Mouse (Mus musculus) limb, embryonic 15.5 days (tissue): ENCODE results near the gene 4933411K16Rik. TPM values are rescaled to one million over a fixed set of nuclear protein-coding genes. Genes with fewer than 3 reads are reported as not detected.
A peak's percentile ranks its signal among the peaks of the same experiment; 100 is the strongest.

Experiments used
- ATAC-seq: fragments of 200-750 bp; cut with Nextera tagmentation; 2 replicates; pipeline ENCODE4 v1.8.0; 2017; ENCODE audit warnings: low read depth, moderate TSS enrichment; ENCODE audit not compliant: insufficient number of reproducible peaks, low FRiP score, low TSS enrichment
- H3K27ac ChIP-seq: fragments of 300-500 bp; sonication (generic); 2 replicates; pipeline ENCODE4 v1.5.1; 2015; ENCODE audit warnings: moderate library complexity, mild to moderate bottlenecking, inconsistent platforms
- H3K27me3 ChIP-seq: fragments of 300-500 bp; sonication (generic); 2 replicates; pipeline ENCODE4 v1.6.1; 2015; ENCODE audit warnings: inconsistent platforms
- H3K36me3 ChIP-seq: fragments of 300-500 bp; sonication (generic); 2 replicates; pipeline ENCODE4 v1.6.1; 2015; ENCODE audit warnings: inconsistent platforms
- H3K4me1 ChIP-seq: fragments of 300-500 bp; sonication (generic); 2 replicates; pipeline ENCODE4 v1.6.1; 2015; ENCODE audit warnings: inconsistent platforms
- H3K4me2 ChIP-seq: fragments of 300-500 bp; sonication (generic); 2 replicates; pipeline ENCODE4 v1.6.1; 2015; ENCODE audit warnings: mild to moderate bottlenecking, inconsistent platforms
- H3K4me3 ChIP-seq: fragments of 300-500 bp; sonication (generic); 2 replicates; pipeline ENCODE4 v1.5.1; 2015; ENCODE audit warnings: mild to moderate bottlenecking, inconsistent platforms
- H3K9ac ChIP-seq: fragments of 300-500 bp; sonication (generic); 2 replicates; pipeline ENCODE4 v1.6.1; 2015; ENCODE audit warnings: inconsistent platforms
- H3K9me3 ChIP-seq: fragments of 300-500 bp; sonication (generic); 2 replicates; pipeline ENCODE4 v1.6.1; 2016; ENCODE audit warnings: inconsistent platforms
- WGBS: fragments of 180-500 bp; shearing (Covaris S2); methylation state at CpG from one replicate; pipeline ENCODE4 v1.1.7; 2015; 5-methylcytosine and 5-hydroxymethylcytosine counted together
- polyA plus RNA-seq: library from polyadenylated mRNA; unstranded; fragments of >200 nt; fragmentation: Nextera tagmentation; extraction: Ambion mirVana; gene quantifications from 2 replicates; pipeline ENCODE4 v1.2.1, GENCODE M21; 2015

4933411K16Rik gene
- polyA plus RNA-seq, 1 experiment from 2014 or later, result not detected

GRCm38 (mm10) chr19:42017399-42018247 lies 34.4 kb upstream of the 4933411K16Rik start:
- 36% methylated on average over 8 of the region's 8 CpGs for WGBS
- no peak overlapping the region for H3K9ac ChIP-seq

GRCm38 (mm10) chr19:42019011-42019522 lies 33.0 kb upstream of the 4933411K16Rik start:
- no peaks in the 10 kb centered on the region for H3K27me3 ChIP-seq
- H3K9ac ChIP-seq, result no peak overlapping the region
- H3K4me3 ChIP-seq, result no peak overlapping the region
- H3K36me3 ChIP-seq, result no peaks in the 10 kb centered on the region
- H3K4me2 ChIP-seq, result no peak overlapping the region
- peak overlapping the region; percentile 88 for H3K27ac ChIP-seq
- H3K4me1 ChIP-seq, result peaks cover 60% of the 10 kb centered on the region
- 47% methylated on average over 4 of the region's 4 CpGs for WGBS
- no peak for ATAC-seq
- no peaks in the 10 kb centered on the region for H3K9me3 ChIP-seq

More at GRCm38 (mm10) chr19:42017399-42018247, 34.4 kb upstream of the 4933411K16Rik start:
- Histone ChIP-seq H3K4me2 (no peak overlapping the region), H3K4me1 (peaks cover 60% of the 10 kb centered on the region), H3K36me3 (no peaks in the 10 kb centered on the region), H3K27me3 (no peaks in the 10 kb centered on the region), H3K4me3 (no peak overlapping the region), H3K9me3 (no peaks in the 10 kb centered on the region), H3K27ac (peak overlapping the region; percentile 88)
- peak; percentile 56 for ATAC-seq

- Histone ChIP-seq H3K9me3 (no peaks in the 10 kb centered on the region), H3K36me3 (no peaks in the 10 kb centered on the region), H3K4me2 (no peak overlapping the region), H3K4me1 (peaks cover 48% of the 10 kb centered on the region), H3K9ac (no peak overlapping the region), H3K4me3 (no peak overlapping the region), H3K27ac (peak overlapping the region; percentile 68), H3K27me3 (no peaks in the 10 kb centered on the region)
- WGBS, result 75% methylated on average over 10 of the region's 10 CpGs
- no peak for ATAC-seq
Measured at GRCm38 (mm10) chr19:42021681-42022541, 30.1 kb upstream of the 4933411K16Rik start.

- 66% methylated on average over 2 of the region's 2 CpGs for WGBS
Measured at GRCm38 (mm10) chr19:42022542-42022848, 29.6 kb upstream of the 4933411K16Rik start.

GRCm38 (mm10) chr19:42026158-42026557 lies 25.9 kb upstream of the 4933411K16Rik start:
- 4% methylated on average over 5 of the region's 5 CpGs for WGBS
- 0 out of 2 replicates have a peak, but pooled peaks have one; percentile 36 for ATAC-seq

More at GRCm38 (mm10) chr19:42022542-42022848, 29.6 kb upstream of the 4933411K16Rik start:
- H3K9ac ChIP-seq, result no peak overlapping the region
- H3K4me3 ChIP-seq, result no peak overlapping the region
- H3K36me3 ChIP-seq, result no peaks in the 10 kb centered on the region
- H3K4me2 ChIP-seq, result no peak overlapping the region
- H3K27ac ChIP-seq, result peak overlapping the region; percentile 68; the same call in 1 of the 2 replicates
- no peaks in the 10 kb centered on the region for H3K9me3 ChIP-seq
- no peaks in the 10 kb centered on the region for H3K27me3 ChIP-seq
- no peak for ATAC-seq
- peaks cover 42% of the 10 kb centered on the region for H3K4me1 ChIP-seq

GRCm38 (mm10) chr19:42031112-42031511 lies 20.9 kb upstream of the 4933411K16Rik start:
- Histone ChIP-seq H3K27me3 (no peaks in the 10 kb centered on the region), H3K36me3 (peaks cover 14% of the 10 kb centered on the region), H3K9ac (no peak overlapping the region), H3K4me1 (peaks cover 28% of the 10 kb centered on the region), H3K9me3 (no peaks in the 10 kb centered on the region), H3K4me2 (no peak overlapping the region), H3K4me3 (no peak overlapping the region), H3K27ac (0 out of 2 replicates have a peak overlapping the region, but pooled peaks have one; percentile 38)
- ATAC-seq, result no peak
- WGBS, result 69% methylated on average over 5 of the region's 5 CpGs

More at GRCm38 (mm10) chr19:42026158-42026557, 25.9 kb upstream of the 4933411K16Rik start:
- no peaks in the 10 kb centered on the region for H3K9me3 ChIP-seq
- no peak overlapping the region for H3K4me3 ChIP-seq
- H3K4me1 ChIP-seq, result peaks cover 19% of the 10 kb centered on the region
- no peaks in the 10 kb centered on the region for H3K36me3 ChIP-seq
- no peaks in the 10 kb centered on the region for H3K27me3 ChIP-seq
- H3K27ac ChIP-seq, result no peak overlapping the region
- H3K9ac ChIP-seq, result no peak overlapping the region
- H3K4me2 ChIP-seq, result no peak overlapping the region

- H3K36me3 ChIP-seq, result peaks cover 14% of the 10 kb centered on the region
- peak overlapping the region; percentile 67; the same call in 1 of the 2 replicates for H3K27ac ChIP-seq
- H3K9ac ChIP-seq, result no peak overlapping the region
- H3K27me3 ChIP-seq, result no peaks in the 10 kb centered on the region
- H3K4me3 ChIP-seq, result no peak overlapping the region
- H3K4me2 ChIP-seq, result no peak overlapping the region
- WGBS, result 81% methylated on average over 14 of the region's 14 CpGs
- H3K4me1 ChIP-seq, result peaks cover 25% of the 10 kb centered on the region
- H3K9me3 ChIP-seq, result no peaks in the 10 kb centered on the region
- ATAC-seq, result no peak
Measured at GRCm38 (mm10) chr19:42033611-42034010, 18.4 kb upstream of the 4933411K16Rik start.

- Histone ChIP-seq H3K4me2 (no peak overlapping the region), H3K4me3 (no peak overlapping the region), H3K9ac (no peak overlapping the region), H3K27me3 (no peaks in the 10 kb centered on the region), H3K9me3 (no peaks in the 10 kb centered on the region), H3K36me3 (peaks cover 14% of the 10 kb centered on the region), H3K4me1 (peaks cover 25% of the 10 kb centered on the region), H3K27ac (peak overlapping the region; percentile 67)
- ATAC-seq, result no peak
- 44% methylated on average over 9 of the region's 9 CpGs for WGBS
Measured at GRCm38 (mm10) chr19:42034146-42034775, 17.8 kb upstream of the 4933411K16Rik start.

- Histone ChIP-seq H3K4me2 (no peak overlapping the region), H3K27me3 (0 out of 2 replicates have a peak, but pooled peaks cover 2% of the 10 kb centered on the region), H3K36me3 (peaks cover 14% of the 10 kb centered on the region), H3K4me3 (no peak overlapping the region), H3K4me1 (peaks cover 25% of the 10 kb centered on the region), H3K9ac (no peak overlapping the region), H3K9me3 (no peaks in the 10 kb centered on the region), H3K27ac (peak overlapping the region; percentile 67)
- 52% methylated on average over 11 of the region's 11 CpGs for WGBS
- ATAC-seq, result no peak
Measured at GRCm38 (mm10) chr19:42034881-42035455, 17.1 kb upstream of the 4933411K16Rik start.

- Histone ChIP-seq H3K9me3 (no peaks in the 10 kb centered on the region), H3K9ac (no peak within 1 kb of the TSS), H3K36me3 (peaks cover 14% of the 10 kb centered on the region), H3K4me1 (peaks cover 25% of the 10 kb centered on the region), H3K27me3 (0 out of 2 replicates have a peak, but pooled peaks cover 7% of the 10 kb centered on the region), H3K4me3 (no peak within 1 kb of the TSS), H3K4me2 (no peak within 1 kb of the TSS), H3K27ac (peak within 1 kb of the TSS; percentile 54)
- ATAC-seq, result peak; percentile 58; the same call in 1 of the 2 replicates
- 62% methylated on average over 19 of the region's 19 CpGs for WGBS
Measured at GRCm38 (mm10) chr19:42035456-42036248, 16.4 kb upstream of the 4933411K16Rik start, which contains the start of gene Ankrd2. Ankrd2 (plus strand) TSS chr19:42036000.
